Mouse (Mus musculus): ENCODE results near the gene Mrpl46. TPM values are rescaled to one million over a fixed set of nuclear protein-coding genes. Genes with fewer than 3 reads are reported as not detected.

Gene Mrpl46
- polyA plus RNA-seq, 1 experiment: 9.4 TPM

DNA sequence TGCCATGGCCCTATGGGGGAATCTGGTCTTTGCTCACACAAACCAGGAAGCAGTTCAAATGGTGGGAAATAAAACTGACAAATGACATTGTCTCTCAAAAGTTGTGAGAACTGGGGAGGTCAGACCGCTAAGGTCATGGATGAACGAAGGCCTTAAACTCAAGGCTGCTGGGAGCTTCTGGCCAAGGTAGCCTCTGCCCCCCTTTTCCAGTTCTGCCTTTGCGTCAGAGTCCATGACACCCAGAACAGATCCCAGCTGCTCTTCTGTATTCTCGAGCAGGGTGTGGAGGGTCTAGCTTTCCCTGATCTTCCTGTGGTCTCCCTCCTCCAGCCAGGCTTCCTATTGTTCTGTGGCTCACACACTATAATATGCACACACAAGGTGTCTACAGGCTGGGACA, 23.9 kb upstream of the Mrpl46 start:
- no peak for DNase-seq (ENCODE audit: low read depth in 1 of 2, low spot score in 2 of 2)
- TF ChIP-seq POLR2A (IDR thresholded peaks at IDR 0.05; ENCODE audit: low read depth, low read length): no peak
- no peak for TF ChIP-seq CTCF (IDR thresholded peaks at IDR 0.05; ENCODE audit: extremely low read depth, insufficient read depth, insufficient read length, insufficient replicate concordance)
- Histone ChIP-seq H3K27ac (ENCODE audit: insufficient read depth, low read length) (no peak overlapping the region), H3K27me3 (ENCODE audit: control insufficient read depth, insufficient read depth, low read length) (no peaks in the 10 kb centered on the region), H3K36me3 (ENCODE audit: control insufficient read depth, insufficient read depth, low read length) (no peaks in the 10 kb centered on the region), H3K4me1 (ENCODE audit: control insufficient read depth, insufficient read depth, insufficient read length) (no peaks in the 10 kb centered on the region), H3K4me3 (ENCODE audit: extremely low read depth, insufficient read depth, insufficient read length) (no peak overlapping the region)
- WGBS: 80% methylated on average over 4 of the region's 4 CpGs

DNA sequence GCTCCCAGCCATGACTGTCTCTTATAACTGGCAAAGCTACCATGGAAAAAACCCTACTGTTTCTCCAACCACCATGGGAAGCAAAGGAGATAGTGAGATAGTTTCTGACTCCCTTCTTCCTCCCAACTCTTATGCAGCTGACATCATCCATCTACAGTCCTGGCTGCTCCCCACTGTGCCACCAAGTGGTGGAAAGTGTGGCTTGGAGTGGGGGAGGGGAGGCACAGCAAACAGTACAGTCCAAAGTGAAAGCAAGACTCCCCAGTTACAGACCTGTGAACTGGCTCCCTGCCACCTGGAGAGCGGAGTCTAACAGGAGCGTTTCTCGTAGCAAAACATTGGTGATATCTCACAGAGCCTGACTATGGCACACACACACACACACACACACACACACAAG, 20.5 kb upstream of the Mrpl46 start:
- no peak for DNase-seq (ENCODE audit: low read depth in 1 of 2, low spot score in 2 of 2)
- WGBS: 50% methylated on average over 3 of the region's 3 CpGs
- H3K4me1 ChIP-seq (ENCODE audit: control insufficient read depth, insufficient read depth, insufficient read length): no peaks in the 10 kb centered on the region
- H3K36me3 ChIP-seq (ENCODE audit: control insufficient read depth, insufficient read depth, low read length): no peaks in the 10 kb centered on the region
- no peak overlapping the region for H3K4me3 ChIP-seq (ENCODE audit: extremely low read depth, insufficient read depth, insufficient read length)
- no peak for TF ChIP-seq CTCF (IDR thresholded peaks at IDR 0.05; ENCODE audit: extremely low read depth, insufficient read depth, insufficient read length, insufficient replicate concordance)
- no peak for TF ChIP-seq POLR2A (IDR thresholded peaks at IDR 0.05; ENCODE audit: low read depth, low read length)
- no peak overlapping the region for H3K27ac ChIP-seq (ENCODE audit: insufficient read depth, low read length)
- no peaks in the 10 kb centered on the region for H3K27me3 ChIP-seq (ENCODE audit: control insufficient read depth, insufficient read depth, low read length)

DNA sequence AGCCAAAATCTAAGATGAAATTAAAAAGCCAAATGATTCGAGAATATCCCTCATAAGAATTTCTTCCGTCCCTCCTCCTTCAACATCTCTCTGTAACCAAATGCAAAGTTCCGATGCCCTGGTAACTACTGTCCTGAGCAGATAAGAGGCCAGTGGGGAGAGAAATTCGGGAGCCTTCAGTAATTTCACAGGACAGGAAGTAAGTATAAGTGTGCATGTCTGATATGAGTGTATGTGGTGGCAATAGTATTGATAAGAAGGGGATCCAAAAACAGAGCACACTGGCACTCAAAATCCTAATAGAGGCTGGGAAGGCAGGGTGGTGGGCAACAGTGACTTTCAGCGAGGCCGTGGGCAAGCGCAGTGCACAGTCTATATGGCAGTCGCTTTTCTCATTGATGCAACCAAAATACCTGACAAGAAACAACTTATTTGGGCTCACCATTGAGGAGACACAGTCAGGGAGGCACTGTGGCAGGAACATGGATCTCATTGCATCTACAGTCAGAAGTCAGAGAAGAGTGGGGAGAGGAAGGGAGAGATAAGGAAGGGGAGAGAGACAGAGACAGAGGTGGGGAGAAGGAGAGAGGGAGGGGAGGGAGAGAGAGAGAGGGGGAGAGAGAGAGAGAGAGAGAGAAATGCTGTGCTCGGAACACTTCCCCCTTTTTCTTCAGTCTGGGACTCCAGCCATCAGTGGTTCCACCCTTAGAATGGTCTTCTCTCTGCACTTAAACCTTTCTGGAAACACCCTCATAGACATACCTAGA, 16.6 kb upstream of the Mrpl46 start:
- H3K27ac ChIP-seq (ENCODE audit: insufficient read depth, low read length): no peak overlapping the region
- DNase-seq (ENCODE audit: low read depth in 1 of 2, low spot score in 2 of 2): no peak
- H3K27me3 ChIP-seq (ENCODE audit: control insufficient read depth, insufficient read depth, low read length): no peaks in the 10 kb centered on the region
- WGBS: 41% methylated on average over 9 of the region's 9 CpGs
- no peak overlapping the region for H3K4me3 ChIP-seq (ENCODE audit: extremely low read depth, insufficient read depth, insufficient read length)
- no peaks in the 10 kb centered on the region for H3K4me1 ChIP-seq (ENCODE audit: control insufficient read depth, insufficient read depth, insufficient read length)
- no peak for TF ChIP-seq CTCF (IDR thresholded peaks at IDR 0.05; ENCODE audit: extremely low read depth, insufficient read depth, insufficient read length, insufficient replicate concordance)
- no peak for TF ChIP-seq POLR2A (IDR thresholded peaks at IDR 0.05; ENCODE audit: low read depth, low read length)
- H3K36me3 ChIP-seq (ENCODE audit: control insufficient read depth, insufficient read depth, low read length): no peaks in the 10 kb centered on the region

DNA sequence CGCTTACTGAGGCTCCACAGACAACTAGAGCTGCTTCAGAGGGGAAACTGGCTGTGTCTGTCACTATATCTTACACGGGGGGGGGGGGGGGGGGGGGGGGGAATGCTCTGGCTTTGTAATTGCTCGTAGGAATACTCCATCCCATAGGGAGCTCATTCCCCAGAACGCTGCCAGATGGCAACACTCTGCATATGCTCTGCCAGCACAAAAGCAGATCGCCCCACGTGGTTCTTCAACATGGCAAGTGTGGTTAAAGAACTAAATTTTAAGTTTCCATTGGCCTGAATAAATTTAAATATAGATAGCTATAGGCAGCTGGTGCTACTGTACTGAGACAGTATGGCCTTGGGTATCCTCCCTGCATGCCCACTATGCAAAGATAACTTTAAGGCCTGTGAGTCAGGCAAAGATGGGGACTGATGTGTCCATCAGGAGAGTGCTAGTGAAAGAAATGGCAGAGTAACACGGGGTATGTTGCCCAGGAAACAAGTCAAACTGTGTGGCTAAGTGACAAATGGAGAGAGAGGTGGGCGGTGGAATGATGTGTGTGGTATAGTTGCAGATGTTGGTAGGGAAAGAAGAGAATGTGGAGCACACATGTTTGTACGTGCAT, 14.6 kb upstream of the Mrpl46 start:
- Histone ChIP-seq H3K27me3 (ENCODE audit: control insufficient read depth, insufficient read depth, low read length) (no peaks in the 10 kb centered on the region), H3K36me3 (ENCODE audit: control insufficient read depth, insufficient read depth, low read length) (peaks cover under 1% of the 10 kb centered on the region; the same call in 1 of the 2 replicates), H3K4me3 (ENCODE audit: extremely low read depth, insufficient read depth, insufficient read length) (no peak overlapping the region), H3K27ac (ENCODE audit: insufficient read depth, low read length) (no peak overlapping the region), H3K4me1 (ENCODE audit: control insufficient read depth, insufficient read depth, insufficient read length) (no peaks in the 10 kb centered on the region)
- TF ChIP-seq POLR2A (IDR thresholded peaks at IDR 0.05; ENCODE audit: low read depth, low read length) (no peak), CTCF (IDR thresholded peaks at IDR 0.05; ENCODE audit: extremely low read depth, insufficient read depth, insufficient read length, insufficient replicate concordance) (no peak)
- 76% methylated on average over 9 of the region's 9 CpGs for WGBS
- no peak for DNase-seq (ENCODE audit: low read depth in 1 of 2, low spot score in 2 of 2)

DNA sequence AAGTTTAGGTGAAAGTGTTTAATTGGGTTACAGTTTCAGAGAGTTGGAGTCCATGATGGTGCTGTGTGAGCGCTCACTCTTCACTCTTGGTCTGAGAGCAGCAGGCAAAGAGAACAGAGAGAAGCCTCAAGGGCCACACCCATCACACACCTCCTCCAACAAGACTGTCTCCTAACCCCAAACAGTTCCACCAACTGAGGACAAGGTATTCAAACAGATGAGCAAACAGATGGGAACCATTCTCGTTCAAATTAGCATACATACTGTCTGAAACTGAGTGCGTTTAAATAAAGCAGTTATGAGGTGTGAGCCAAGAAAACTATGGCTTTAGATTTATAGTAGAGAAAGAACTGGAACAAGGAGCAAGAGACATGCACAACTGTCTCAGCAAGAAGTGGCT, 13.3 kb upstream of the Mrpl46 start:
- no peak for TF ChIP-seq CTCF (IDR thresholded peaks at IDR 0.05; ENCODE audit: extremely low read depth, insufficient read depth, insufficient read length, insufficient replicate concordance)
- TF ChIP-seq POLR2A (IDR thresholded peaks at IDR 0.05; ENCODE audit: low read depth, low read length): no peak
- Histone ChIP-seq H3K27ac (ENCODE audit: insufficient read depth, low read length) (no peak overlapping the region), H3K4me1 (ENCODE audit: control insufficient read depth, insufficient read depth, insufficient read length) (no peaks in the 10 kb centered on the region), H3K4me3 (ENCODE audit: extremely low read depth, insufficient read depth, insufficient read length) (no peak overlapping the region), H3K27me3 (ENCODE audit: control insufficient read depth, insufficient read depth, low read length) (no peaks in the 10 kb centered on the region), H3K36me3 (ENCODE audit: control insufficient read depth, insufficient read depth, low read length) (peaks cover 4% of the 10 kb centered on the region; the same call in 1 of the 2 replicates)
- no peak for DNase-seq (ENCODE audit: low read depth in 1 of 2, low spot score in 2 of 2)
- WGBS: 94% methylated on average over 3 of the region's 3 CpGs

DNA sequence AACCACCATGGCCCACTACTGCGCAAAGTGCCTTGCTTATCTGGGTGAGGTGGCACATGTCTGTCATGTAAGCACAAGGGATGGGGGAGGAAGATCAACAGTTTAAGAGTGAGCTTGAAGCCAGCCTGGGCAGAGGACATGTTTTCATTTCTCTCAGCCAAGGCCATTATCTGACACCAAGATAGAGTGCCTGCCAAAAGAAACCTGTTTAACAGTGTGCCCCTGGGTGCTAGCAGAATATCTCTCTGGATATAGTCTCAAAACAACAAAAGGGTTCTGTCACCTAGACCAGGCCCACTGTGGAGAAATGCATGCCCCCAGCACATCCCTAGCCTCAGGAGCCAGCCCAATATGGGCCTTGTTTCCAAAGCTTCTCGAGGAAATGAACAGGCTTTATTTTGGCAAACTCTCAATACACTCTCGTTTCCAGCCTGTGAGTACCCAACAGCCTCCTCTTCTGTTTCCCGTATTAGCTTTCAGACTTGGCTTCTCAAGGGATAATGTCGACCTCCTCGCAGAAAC, 11.3 kb upstream of the Mrpl46 start:
- Histone ChIP-seq H3K27me3 (ENCODE audit: control insufficient read depth, insufficient read depth, low read length) (no peaks in the 10 kb centered on the region), H3K4me3 (ENCODE audit: extremely low read depth, insufficient read depth, insufficient read length) (no peak overlapping the region), H3K27ac (ENCODE audit: insufficient read depth, low read length) (no peak overlapping the region), H3K4me1 (ENCODE audit: control insufficient read depth, insufficient read depth, insufficient read length) (no peaks in the 10 kb centered on the region), H3K36me3 (ENCODE audit: control insufficient read depth, insufficient read depth, low read length) (peaks cover 6% of the 10 kb centered on the region; the same call in 1 of the 2 replicates)
- DNase-seq (ENCODE audit: low read depth in 1 of 2, low spot score in 2 of 2): no peak
- TF ChIP-seq CTCF (IDR thresholded peaks at IDR 0.05; ENCODE audit: extremely low read depth, insufficient read depth, insufficient read length, insufficient replicate concordance) (no peak), POLR2A (IDR thresholded peaks at IDR 0.05; ENCODE audit: low read depth, low read length) (no peak)
- 72% methylated on average over 6 of the region's 6 CpGs for WGBS

Data from spleen, adult 2 months (tissue).